Mouse (Mus musculus) cerebellum, adult 2 months (tissue): ENCODE measurements around the gene Atf6b. TPM values are rescaled to one million over a fixed set of nuclear protein-coding genes. Genes with fewer than 3 reads are reported as not detected.

Source experiments
- DNase-seq, 2 experiments: peaks; one replicate each; pipeline ENCODE4 v3.0.0; 2021
- H3K27ac ChIP-seq: fragments of 200-500 bp; 2 replicates; pipeline ENCODE4 v1.5.1; 2012; ENCODE audit warnings: low read length, control low read depth, inconsistent platforms; ENCODE audit not compliant: insufficient read depth
- H3K27me3 ChIP-seq: fragments of 200-500 bp; 2 replicates; pipeline ENCODE4 v1.6.1; 2012; ENCODE audit warnings: inconsistent platforms, mild to moderate bottlenecking, low read length, moderate library complexity; ENCODE audit not compliant: control insufficient read depth, insufficient read depth
- H3K4me1 ChIP-seq: fragments of 200-500 bp; 2 replicates; pipeline ENCODE4 v1.6.1; 2011; ENCODE audit warnings: low read length; ENCODE audit not compliant: control insufficient read depth, insufficient read depth
- H3K4me3 ChIP-seq: fragments of 200-500 bp; replicated peaks from 2 replicates; pipeline ENCODE3; 2011; ENCODE audit warnings: mild to moderate bottlenecking, low read depth, low read length, control low read depth; ENCODE audit not compliant: insufficient read depth
- CTCF ChIP-seq: fragments of 200-500 bp; IDR thresholded peaks from 2 replicates; pipeline ENCODE4 v1.5.1; 2011; ENCODE audit warnings: low read depth, mild to moderate bottlenecking, control low read depth, low read length, moderate library complexity, borderline replicate concordance; ENCODE audit not compliant: insufficient read depth
- POLR2A ChIP-seq: fragments of 200-500 bp; IDR thresholded peaks from 2 replicates; pipeline ENCODE4 v1.6.1; 2011; ENCODE audit warnings: low read length, control low read depth, borderline replicate concordance; ENCODE audit not compliant: insufficient read depth
- WGBS: fragments of 180-500 bp; shearing (Covaris S2); methylation state at CpG from one replicate; pipeline ENCODE4 v1.1.7; 2018; 5-methylcytosine and 5-hydroxymethylcytosine counted together
- polyA plus RNA-seq: library from polyadenylated mRNA; depleted of rRNA; stranded (reverse); fragments of >200 nt; gene quantifications from 2 replicates; pipeline ENCODE4 v1.2.3, GENCODE M21; 2012

Atf6b gene
- polyA plus RNA-seq, 1 experiment: 61.4 TPM

GRCm38 (mm10) chr17:34606186-34607039, 40.5 kb upstream of the Atf6b start:
- H3K27me3 ChIP-seq: no peaks in the 10 kb centered on the region
- peaks cover 21% of the 10 kb centered on the region for H3K4me1 ChIP-seq
- 11% methylated on average over 32 of the region's 32 CpGs for WGBS

GRCm38 (mm10) chr17:34607997-34608396, 38.9 kb upstream of the Atf6b start:
- Histone ChIP-seq H3K27ac (no peak overlapping the region), H3K27me3 (no peaks in the 10 kb centered on the region), H3K4me1 (peaks cover 23% of the 10 kb centered on the region), H3K4me3 (no peak overlapping the region)
- WGBS: 22% methylated on average over 7 of the region's 7 CpGs
- no peak for TF ChIP-seq CTCF
- DNase-seq: no peak

More at GRCm38 (mm10) chr17:34606186-34607039, 40.5 kb upstream of the Atf6b start:
- Histone ChIP-seq H3K27ac (no peak overlapping the region), H3K4me3 (peak overlapping the region; percentile 82)
- peak in 1 of 2 experiments; percentile 56 for DNase-seq
- TF ChIP-seq POLR2A (no peak), CTCF (no peak)

GRCm38 (mm10) chr17:34611050-34611449, 35.9 kb upstream of the Atf6b start:
- WGBS: 14% methylated on average over 8 of the region's 8 CpGs
- Histone ChIP-seq H3K27me3 (no peaks in the 10 kb centered on the region), H3K4me1 (peaks cover 23% of the 10 kb centered on the region), H3K4me3 (no peak overlapping the region), H3K27ac (peak overlapping the region; percentile 23; the same call in 1 of the 2 replicates)
- DNase-seq: no peak
- no peak for TF ChIP-seq CTCF
- TF ChIP-seq POLR2A: no peak

GRCm38 (mm10) chr17:34613054-34613645, 33.8 kb upstream of the Atf6b start:
- H3K4me3 ChIP-seq: no peak overlapping the region
- TF ChIP-seq CTCF (no peak), POLR2A (no peak)
- 84% methylated on average over 11 of the region's 11 CpGs for WGBS
- H3K4me1 ChIP-seq: peaks cover 15% of the 10 kb centered on the region
- H3K27ac ChIP-seq: no peak overlapping the region
- no peak for DNase-seq
- H3K27me3 ChIP-seq: no peaks in the 10 kb centered on the region

- TF ChIP-seq POLR2A: no peak
- no peak for TF ChIP-seq CTCF
- no peak for DNase-seq
- no peaks in the 10 kb centered on the region for H3K27me3 ChIP-seq
- WGBS: 70% methylated on average over 10 of the region's 10 CpGs
- no peak overlapping the region for H3K27ac ChIP-seq
- no peak overlapping the region for H3K4me3 ChIP-seq
- H3K4me1 ChIP-seq: peaks cover 15% of the 10 kb centered on the region
Measured at GRCm38 (mm10) chr17:34613830-34614229, 33.1 kb upstream of the Atf6b start.

- DNase-seq: no peak
- H3K4me1 ChIP-seq: peaks cover 8% of the 10 kb centered on the region
- H3K4me3 ChIP-seq: no peak within 1 kb of the TSS
- no peaks in the 10 kb centered on the region for H3K27me3 ChIP-seq
- no peak for TF ChIP-seq CTCF
- no peak for TF ChIP-seq POLR2A
- H3K27ac ChIP-seq: no peak within 1 kb of the TSS
- 57% methylated on average over 6 of the region's 6 CpGs for WGBS
Measured at GRCm38 (mm10) chr17:34615871-34616270, 31.1 kb upstream of the Atf6b start, which contains the start of gene Egfl8. Gene Egfl8, minus strand, starts transcription at chr17:34615971.

- Histone ChIP-seq H3K27me3 (no peaks in the 10 kb centered on the region), H3K4me3 (no peak overlapping the region), H3K4me1 (no peaks in the 10 kb centered on the region), H3K27ac (no peak overlapping the region)
- TF ChIP-seq CTCF: peak; percentile 79
- TF ChIP-seq POLR2A: no peak
- 17% methylated on average over 6 of the region's 6 CpGs for WGBS
- peak; percentile 67 to 76 for DNase-seq
Measured at GRCm38 (mm10) chr17:34618999-34619398, 27.9 kb upstream of the Atf6b start.

GRCm38 (mm10) chr17:34621006-34621405, 25.9 kb upstream of the Atf6b start:
- 92% methylated on average over 8 of the region's 8 CpGs for WGBS
- DNase-seq: no peak
- no peak overlapping the region for H3K4me3 ChIP-seq
- peaks cover 4% of the 10 kb centered on the region for H3K4me1 ChIP-seq
- no peak for TF ChIP-seq POLR2A
- no peak for TF ChIP-seq CTCF
- no peaks in the 10 kb centered on the region for H3K27me3 ChIP-seq
- no peak overlapping the region for H3K27ac ChIP-seq
